Comparison of ENCODE assay signal across 19 mouse cellular contexts in genomic region chr16:92747062-92747461, GRCm38 (mm10).
A peak's percentile ranks its signal among the peaks of the same experiment; 100 is the strongest.
DNase-seq lines count a peak whose midpoint lies in the region; ATAC-seq lines count a peak whose summit lies in the region.
"Had no signal": no experiment of that assay in that cellular context is flagged by ENCODE, and none has a peak within 500 bp of the region (broad histone marks: within the 10 kb centered on the region; RNA-seq: fewer than 3 reads in every experiment).

No protein-coding gene starts in this region.

- intact Hi-C loops in gastrocnemius, postnatal 14 days (cut with DNase I; ENCODE audit: low total_unique reads) = no loop called here
- intact Hi-C loops in left cerebral cortex, postnatal 4 days (cut with DNase I) = no loop called here

- ATAC-seq in common myeloid progenitor, adult 5-6 weeks (replicated peaks; ENCODE audit: low read depth, poor library complexity, severe bottlenecking) = peak; percentile 51
- peak; percentile 60 for ATAC-seq in megakaryocyte-erythroid progenitor cell, adult 5-6 weeks (replicated peaks; ENCODE audit: low FRiP score, low TSS enrichment, poor library complexity, severe bottlenecking)
- ATAC-seq: activated CD4-positive, CD25-positive, alpha-beta regulatory T cell, adult 4 months; forebrain, embryonic 13.5 days; forebrain, embryonic 16.5 days; hindbrain, embryonic 16.5 days had no signal

- DNase-seq in thymus, postnatal 14 days = peak; percentile 53
- no peak for DNase-seq in thymus, postnatal 10 days (ENCODE audit: low spot score in 2 of 2)
- no peak for DNase-seq in gastrocnemius, postnatal 14 days
- DNase-seq in left cerebral cortex, postnatal 4 days = no peak
- DNase-seq: adrenal gland, adult 8-10 months; adrenal gland, postnatal 25 days; cerebellum, adult 11-12 months; cerebellum, adult 8-10 months; cerebellum, postnatal 10 days; cerebellum, postnatal 36 days; gastrocnemius, postnatal 10 days; heart, adult 11 months; heart, postnatal 36 days had no signal
